Mouse (Mus musculus): ENCODE measurements around the gene Il12rb2.
A peak's percentile ranks its signal among the peaks of the same experiment; 100 is the strongest.

The Il12rb2 gene

GRCm38 (mm10) chr6:67282897-67283296 lies 93.1 kb downstream of the Il12rb2 start:
- no peak for DNase-seq

- no peak for DNase-seq
These were observed 94.3 kb downstream of the Il12rb2 start for GRCm38 (mm10) chr6:67281614-67282197.

GRCm38 (mm10) chr6:67277944-67278343 lies 98.0 kb downstream of the Il12rb2 start:
- DNase-seq: no peak

- DNase-seq: no peak
These were observed 106.5 kb downstream of the Il12rb2 start for GRCm38 (mm10) chr6:67269459-67269858.

- DNase-seq: no peak
These were observed 107.0 kb downstream of the Il12rb2 start for GRCm38 (mm10) chr6:67268983-67269382.

- no peak for DNase-seq
These were observed 107.8 kb downstream of the Il12rb2 start for GRCm38 (mm10) chr6:67268245-67268612.

- peak; percentile 91 for DNase-seq
These were observed 108.4 kb downstream of the Il12rb2 start for GRCm38 (mm10) chr6:67267408-67268244.

- DNase-seq: peak; percentile 100
These were observed 109.2 kb downstream of the Il12rb2 start for GRCm38 (mm10) chr6:67266664-67267407.

- no peak for DNase-seq
These were observed 109.8 kb downstream of the Il12rb2 start for GRCm38 (mm10) chr6:67266159-67266657.

GRCm38 (mm10) chr6:67264935-67265334 lies 111.1 kb downstream of the Il12rb2 start:
- no peak for DNase-seq

- DNase-seq: no peak
These were observed 124.9 kb downstream of the Il12rb2 start for GRCm38 (mm10) chr6:67251095-67251494.

GRCm38 (mm10) chr6:67244451-67244850 lies 131.5 kb downstream of the Il12rb2 start:
- peak; percentile 44 for DNase-seq

GRCm38 (mm10) chr6:67243765-67244420 lies 132.1 kb downstream of the Il12rb2 start:
- DNase-seq: peak; percentile 74
